Mouse (Mus musculus): ENCODE measurements around the gene Gm16368.
"Not testable (repeated sequence)": the region's sequence is repeated elsewhere in the genome, so short reads cannot be mapped to it uniquely, and the experiment has no call there.

GRCm38 (mm10) chr12:88039062-88039461, 44.4 kb upstream of the Gm16368 start:
- TF ChIP-seq POLR2A (IDR thresholded peaks at IDR 0.05; ENCODE audit: control insufficient read depth, extremely low read depth, insufficient read depth, low read length, poor library complexity); CTCF (IDR thresholded peaks at IDR 0.05; ENCODE audit: borderline replicate concordance, control insufficient read depth, extremely low read depth, insufficient read depth, low read length, poor library complexity): not testable (repeated sequence)
